ENCODE assay signal across 23 mouse cellular contexts in the genomic region with DNA sequence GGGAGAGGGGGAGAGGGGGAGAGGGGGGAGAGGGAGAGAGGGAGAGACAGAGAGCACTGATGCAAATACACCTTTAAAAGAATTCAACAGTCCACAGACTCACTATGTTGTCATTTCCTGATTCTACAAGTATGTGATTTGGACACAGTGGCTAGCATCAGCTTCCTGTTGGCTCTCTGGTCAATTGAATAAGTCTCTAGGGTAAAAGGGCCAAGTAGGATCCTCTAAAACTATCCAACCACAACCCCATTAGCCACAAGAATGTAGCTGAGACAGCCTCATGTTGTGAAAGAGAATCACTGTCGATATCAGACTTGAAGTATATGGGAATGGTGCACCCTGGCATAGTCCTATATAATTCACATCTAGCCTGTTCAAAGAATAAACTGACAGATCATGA.
DNase-seq lines count a peak whose midpoint lies in the region; ATAC-seq lines count a peak whose summit lies in the region.
"Had no signal": no experiment of that assay in that cellular context is flagged by ENCODE, and none has a peak within 500 bp of the region (broad histone marks: within the 10 kb centered on the region; RNA-seq: fewer than 3 reads in every experiment).

No protein-coding gene starts in this region.

- DNase-seq in 3134 (ENCODE audit: extremely low read depth, insufficient read length, low spot score) = peak; percentile 42
- peak; percentile 75 for DNase-seq in Muller cell, postnatal 12 days (ENCODE audit: inconsistent ontology term)
- DNase-seq in gastrocnemius, postnatal 36 days = no peak
- no peak for DNase-seq in thymus, postnatal 14 days
- no peak for DNase-seq in spleen, adult 12 weeks (ENCODE audit: low spot score)
- no peak for DNase-seq in kidney, adult 11 months
- DNase-seq: adrenal gland, adult 8-10 months; cerebellum, adult 11 months; cerebellum, adult 2 months; cerebellum, adult 9-11 months; cerebellum, postnatal 25 days; embryo, embryonic 11 days; gastrocnemius, postnatal 10 days; heart, adult 18-20 months; heart, postnatal 10 days; heart, postnatal 36 days had no signal

- intact Hi-C loops in gastrocnemius, postnatal 36 days (cut with DNase I) = no loop called here

- ATAC-seq in common myeloid progenitor, adult 5-6 weeks (replicated peaks; ENCODE audit: low read depth, poor library complexity, severe bottlenecking) = 0 out of 2 replicates have a peak, but pooled peaks have one; percentile 25
- ATAC-seq in megakaryocyte progenitor cell, adult 5-6 weeks (replicated peaks; ENCODE audit: poor library complexity) = peak; percentile 71
- ATAC-seq: activated CD4-positive, CD25-positive, alpha-beta regulatory T cell, adult 4 months; forebrain, embryonic 13.5 days; forebrain, embryonic 16.5 days; hindbrain, postnatal 0 days; intestine, postnatal 0 days had no signal

Comparison
In these comparisons a context has a peak if more than half of its experiments do, and no peak if none do; other contexts are left out.
1. DNase-seq: peak in 3134 (single experiment) and Muller cell, postnatal 12 days (single experiment); none in gastrocnemius, postnatal 36 days (0 of 2), thymus, postnatal 14 days (single experiment), spleen, adult 12 weeks (single experiment) and kidney, adult 11 months (single experiment).